Mouse (Mus musculus) lung, embryonic 15.5 days (tissue): ENCODE measurements around the gene Nhlrc4. TPM values are rescaled to one million over a fixed set of nuclear protein-coding genes. Genes with fewer than 3 reads are reported as not detected.

ENCODE experiments used
- ATAC-seq: fragments of 200-750 bp; cut with Nextera tagmentation; 2 replicates; pipeline ENCODE4 v1.8.0; 2017; ENCODE audit warnings: moderate number of reproducible peaks, borderline replicate concordance; ENCODE audit not compliant: low FRiP score, low TSS enrichment; ENCODE audit errors: extremely low read depth
- H3K27ac ChIP-seq: fragments of 300-500 bp; sonication (generic); 2 replicates; pipeline ENCODE4 v1.5.1; 2015; ENCODE audit warnings: moderate library complexity, mild to moderate bottlenecking, inconsistent platforms
- H3K27me3 ChIP-seq: fragments of 300-500 bp; sonication (generic); 2 replicates; pipeline ENCODE4 v1.6.1; 2015; ENCODE audit warnings: inconsistent platforms
- H3K36me3 ChIP-seq: fragments of 300-500 bp; sonication (generic); 2 replicates; pipeline ENCODE4 v1.6.1; 2015; ENCODE audit warnings: inconsistent platforms
- H3K4me1 ChIP-seq: fragments of 300-500 bp; sonication (generic); 2 replicates; pipeline ENCODE4 v1.6.1; 2015; ENCODE audit warnings: inconsistent platforms
- H3K4me2 ChIP-seq: fragments of 300-500 bp; sonication (generic); 2 replicates; pipeline ENCODE4 v1.6.1; 2015; ENCODE audit warnings: inconsistent platforms, mild to moderate bottlenecking, moderate library complexity
- H3K4me3 ChIP-seq: fragments of 300-500 bp; sonication (generic); 2 replicates; pipeline ENCODE4 v1.5.1; 2015; ENCODE audit warnings: mild to moderate bottlenecking, inconsistent platforms
- H3K9ac ChIP-seq: fragments of 300-500 bp; sonication (generic); 2 replicates; pipeline ENCODE4 v1.6.1; 2015; ENCODE audit warnings: inconsistent platforms
- H3K9me3 ChIP-seq: fragments of 300-500 bp; sonication (generic); 2 replicates; pipeline ENCODE4 v1.6.1; 2016; ENCODE audit warnings: inconsistent platforms
- WGBS: fragments of 180-500 bp; shearing (Covaris S2); methylation state at CpG from one replicate; pipeline ENCODE4 v1.1.7; 2015; 5-methylcytosine and 5-hydroxymethylcytosine counted together
- polyA plus RNA-seq: library from polyadenylated mRNA; unstranded; fragments of >200 nt; fragmentation: Nextera tagmentation; extraction: Ambion mirVana; gene quantifications from 2 replicates; pipeline ENCODE4 v1.2.1, GENCODE M21; 2015

Gene Nhlrc4
- polyA plus RNA-seq, 1 experiment from 2014 or later, result 0.51 TPM

DNA sequence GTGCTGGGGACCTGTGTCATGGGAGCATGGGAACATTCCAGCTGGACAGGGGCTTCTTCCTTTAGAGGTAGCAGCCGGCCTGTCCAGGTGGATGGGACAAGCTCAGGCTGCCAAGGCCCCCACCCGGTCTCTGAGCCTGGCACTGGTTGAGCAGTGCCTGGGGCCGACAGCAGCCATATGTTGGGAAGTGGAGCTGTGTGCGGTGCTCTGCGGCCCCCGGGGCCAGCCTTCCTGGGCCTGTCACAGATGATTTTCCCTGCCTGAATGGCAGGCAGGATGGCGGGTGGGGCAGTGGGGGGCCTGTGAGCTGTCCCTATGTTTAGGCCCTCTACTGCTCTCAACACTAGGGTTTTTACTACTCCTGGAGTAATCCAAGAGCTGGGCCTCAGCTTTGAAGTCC is 11.4 kb upstream of the Nhlrc4 start:
- Histone ChIP-seq H3K9me3 (no peaks in the 10 kb centered on the region), H3K27ac (no peak overlapping the region), H3K4me3 (no peak overlapping the region), H3K4me2 (no peak overlapping the region), H3K36me3 (peaks cover 6% of the 10 kb centered on the region; the same call in 1 of the 2 replicates), H3K4me1 (peaks cover 12% of the 10 kb centered on the region), H3K27me3 (peaks cover 30% of the 10 kb centered on the region), H3K9ac (no peak overlapping the region)
- 70% methylated on average over 7 of the region's 7 CpGs for whole genome bisulfite sequencing
- ATAC-seq, result no peak

DNA sequence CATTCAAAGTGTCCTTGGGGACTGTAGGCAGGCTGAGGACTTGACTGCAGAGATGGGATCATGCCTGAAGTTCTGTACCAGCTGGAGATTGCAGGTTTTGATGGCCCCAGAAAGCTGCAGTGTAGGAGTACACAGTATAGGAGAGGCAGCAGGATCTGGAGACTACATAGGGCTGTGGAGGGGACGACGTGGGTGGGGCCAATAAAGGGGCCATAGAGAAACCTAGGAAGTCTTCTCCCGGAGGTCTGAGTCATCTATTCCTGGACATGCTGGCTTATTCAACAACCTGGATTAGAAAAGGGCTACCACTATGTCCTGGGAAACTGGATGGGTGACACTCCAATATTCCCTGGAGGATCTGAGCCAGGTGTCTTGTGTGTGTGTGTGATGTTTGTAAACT is 11.0 kb upstream of the Nhlrc4 start:
- H3K36me3 ChIP-seq, result peaks cover 6% of the 10 kb centered on the region; the same call in 1 of the 2 replicates
- no peak overlapping the region for H3K4me2 ChIP-seq
- H3K27me3 ChIP-seq, result peaks cover 34% of the 10 kb centered on the region
- no peak for ATAC-seq
- no peak overlapping the region for H3K9ac ChIP-seq
- peaks cover 14% of the 10 kb centered on the region for H3K4me1 ChIP-seq
- H3K9me3 ChIP-seq, result no peaks in the 10 kb centered on the region
- WGBS, result 57% methylated on average over 3 of the region's 3 CpGs
- no peak overlapping the region for H3K27ac ChIP-seq
- H3K4me3 ChIP-seq, result no peak overlapping the region

- peaks cover 6% of the 10 kb centered on the region; the same call in 1 of the 2 replicates for H3K36me3 ChIP-seq
- no peak overlapping the region for H3K27ac ChIP-seq
- H3K4me2 ChIP-seq, result no peak overlapping the region
- peaks cover 14% of the 10 kb centered on the region for H3K4me1 ChIP-seq
- peaks cover 45% of the 10 kb centered on the region for H3K27me3 ChIP-seq
- WGBS, result 78% methylated on average over 2 of the region's 2 CpGs
- no peak for ATAC-seq
- no peak overlapping the region for H3K9ac ChIP-seq
- no peak overlapping the region for H3K4me3 ChIP-seq
- H3K9me3 ChIP-seq, result no peaks in the 10 kb centered on the region
Observed at GRCm38 (mm10) chr17:25954671-25955070, 9.9 kb upstream of the Nhlrc4 start.

DNA sequence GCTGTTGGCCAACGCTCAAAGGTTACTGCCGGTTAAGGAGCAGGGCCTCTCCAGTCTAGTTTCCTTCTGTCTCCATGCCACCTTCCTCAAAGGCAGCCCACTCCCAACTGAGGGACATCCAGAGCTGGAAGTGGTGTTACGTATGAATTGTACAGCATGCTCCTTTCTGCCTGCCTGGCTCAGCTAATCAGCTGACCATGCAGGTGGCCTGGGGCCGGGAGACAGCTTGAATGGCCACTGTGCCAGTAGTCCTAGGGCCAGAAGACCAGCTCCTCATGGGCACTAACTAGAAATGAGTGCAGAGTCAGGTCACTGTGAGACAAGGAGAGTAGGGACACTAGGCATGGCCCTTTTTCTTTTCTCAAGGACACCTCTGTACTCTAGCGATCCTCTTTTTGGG is 8.4 kb upstream of the Nhlrc4 start:
- Histone ChIP-seq H3K4me3 (no peak overlapping the region), H3K4me2 (no peak overlapping the region), H3K4me1 (peaks cover 14% of the 10 kb centered on the region), H3K27me3 (peaks cover 47% of the 10 kb centered on the region), H3K27ac (no peak overlapping the region), H3K36me3 (no peaks in the 10 kb centered on the region), H3K9ac (no peak overlapping the region), H3K9me3 (no peaks in the 10 kb centered on the region)
- no peak for ATAC-seq
- 78% methylated on average over 5 of the region's 5 CpGs for WGBS

- peak within 1 kb of the TSS; percentile 42 for H3K4me3 ChIP-seq
- H3K4me1 ChIP-seq, result peaks cover 14% of the 10 kb centered on the region
- ATAC-seq, result 0 out of 2 replicates have a peak, but pooled peaks have one; percentile 27
- H3K4me2 ChIP-seq, result peak within 1 kb of the TSS; percentile 76
- no peak within 1 kb of the TSS for H3K27ac ChIP-seq
- H3K9ac ChIP-seq, result peak within 1 kb of the TSS; percentile 11
- 1% methylated on average over 58 of the region's 58 CpGs for WGBS
- peaks cover 47% of the 10 kb centered on the region for H3K27me3 ChIP-seq
- no peaks in the 10 kb centered on the region for H3K36me3 ChIP-seq
- H3K9me3 ChIP-seq, result no peaks in the 10 kb centered on the region
Observed at GRCm38 (mm10) chr17:25951803-25952623, 7.3 kb upstream of the Nhlrc4 start, which contains the start of gene A930017K11Rik. A930017K11Rik (minus strand) TSS chr17:25952565.

GRCm38 (mm10) chr17:25951225-25951802 is 6.6 kb upstream of the Nhlrc4 start:
- WGBS, result under 1% methylated on average over 33 of the region's 33 CpGs

GRCm38 (mm10) chr17:25950706-25951105 is 5.9 kb upstream of the Nhlrc4 start:
- ATAC-seq, result no peak
- Histone ChIP-seq H3K27ac (no peak overlapping the region), H3K4me1 (peaks cover 14% of the 10 kb centered on the region), H3K4me3 (no peak overlapping the region), H3K36me3 (no peaks in the 10 kb centered on the region), H3K27me3 (peaks cover 47% of the 10 kb centered on the region), H3K9ac (no peak overlapping the region), H3K9me3 (no peaks in the 10 kb centered on the region), H3K4me2 (no peak overlapping the region)
- WGBS, result 0% methylated on average over 1 of the region's 3 CpGs

More at GRCm38 (mm10) chr17:25951225-25951802, 6.6 kb upstream of the Nhlrc4 start:
- Histone ChIP-seq H3K4me2 (peak overlapping the region; percentile 76), H3K4me3 (peak overlapping the region; percentile 42), H3K4me1 (peaks cover 14% of the 10 kb centered on the region), H3K9me3 (no peaks in the 10 kb centered on the region), H3K9ac (no peak overlapping the region; the same call in 1 of the 2 replicates), H3K36me3 (no peaks in the 10 kb centered on the region), H3K27ac (no peak overlapping the region), H3K27me3 (peaks cover 47% of the 10 kb centered on the region)
- ATAC-seq, result no peak

- ATAC-seq, result no peak
- Histone ChIP-seq H3K4me3 (no peak overlapping the region), H3K27ac (no peak overlapping the region), H3K4me1 (peaks cover 14% of the 10 kb centered on the region), H3K36me3 (no peaks in the 10 kb centered on the region), H3K4me2 (no peak overlapping the region), H3K9me3 (no peaks in the 10 kb centered on the region), H3K27me3 (peaks cover 47% of the 10 kb centered on the region), H3K9ac (no peak overlapping the region)
- WGBS, result 60% methylated on average over 5 of the region's 5 CpGs
Observed at GRCm38 (mm10) chr17:25949981-25950380, 5.2 kb upstream of the Nhlrc4 start.

DNA sequence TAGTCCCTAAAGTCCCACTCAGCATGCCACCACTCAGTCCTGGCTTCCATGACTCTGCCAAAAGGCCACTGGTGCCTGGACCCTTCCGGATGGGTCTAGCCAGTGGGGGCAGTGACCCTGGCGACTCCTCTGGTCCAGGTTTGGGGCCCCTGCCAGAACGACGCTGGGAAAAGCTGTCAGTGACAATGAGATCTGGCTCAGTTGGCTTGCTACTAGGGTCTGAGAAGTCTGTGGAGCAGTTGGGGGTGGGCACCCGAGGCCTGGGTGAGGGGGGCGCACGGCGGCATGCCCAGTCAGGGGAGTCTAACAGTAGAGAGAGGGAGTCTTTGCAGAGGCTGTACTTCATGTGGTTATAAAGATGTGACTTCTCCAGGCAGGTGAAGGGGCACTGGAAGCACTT is 3.3 kb upstream of the Nhlrc4 start:
- peaks cover 14% of the 10 kb centered on the region for H3K4me1 ChIP-seq
- no peaks in the 10 kb centered on the region for H3K36me3 ChIP-seq
- H3K27ac ChIP-seq, result no peak overlapping the region
- no peak overlapping the region for H3K4me2 ChIP-seq
- ATAC-seq, result no peak
- no peak overlapping the region for H3K9ac ChIP-seq
- WGBS, result 71% methylated on average over 8 of the region's 8 CpGs
- H3K4me3 ChIP-seq, result no peak overlapping the region
- H3K9me3 ChIP-seq, result no peaks in the 10 kb centered on the region
- peaks cover 36% of the 10 kb centered on the region for H3K27me3 ChIP-seq

- no peaks in the 10 kb centered on the region for H3K9me3 ChIP-seq
- 82% methylated on average over 4 of the region's 4 CpGs for WGBS
- no peak overlapping the region for H3K27ac ChIP-seq
- H3K27me3 ChIP-seq, result peaks cover 31% of the 10 kb centered on the region
- H3K36me3 ChIP-seq, result no peaks in the 10 kb centered on the region
- peaks cover 14% of the 10 kb centered on the region for H3K4me1 ChIP-seq
- no peak overlapping the region for H3K4me3 ChIP-seq
- H3K9ac ChIP-seq, result no peak overlapping the region
- no peak for ATAC-seq
- H3K4me2 ChIP-seq, result no peak overlapping the region
Observed at GRCm38 (mm10) chr17:25947576-25947975, 2.8 kb upstream of the Nhlrc4 start.

DNA sequence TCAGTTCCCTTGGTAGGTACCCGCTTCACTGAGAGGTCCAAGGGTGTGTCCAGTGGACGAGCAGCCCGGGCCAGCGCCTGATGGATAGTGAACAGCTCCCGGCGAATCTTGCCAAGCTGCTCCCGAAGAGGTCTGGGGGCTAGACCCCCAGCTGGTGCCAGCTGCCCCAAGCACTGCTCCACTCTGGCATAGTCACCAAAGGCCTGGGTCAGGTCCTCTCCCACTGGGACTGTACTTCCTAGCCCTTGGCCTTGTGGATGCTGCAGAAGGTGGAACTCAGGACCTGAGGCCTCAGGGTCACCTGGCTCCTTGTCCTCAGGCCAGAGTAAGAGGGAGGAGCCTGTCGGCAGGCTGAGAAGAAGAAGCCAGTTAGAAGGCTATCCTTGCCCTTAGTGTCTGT is 2.1 kb upstream of the Nhlrc4 start:
- H3K4me3 ChIP-seq, result no peak overlapping the region
- H3K4me1 ChIP-seq, result peaks cover 12% of the 10 kb centered on the region
- 79% methylated on average over 8 of the region's 8 CpGs for WGBS
- no peak overlapping the region for H3K27ac ChIP-seq
- H3K9ac ChIP-seq, result no peak overlapping the region
- peaks cover 24% of the 10 kb centered on the region for H3K27me3 ChIP-seq
- H3K9me3 ChIP-seq, result no peaks in the 10 kb centered on the region
- H3K36me3 ChIP-seq, result no peaks in the 10 kb centered on the region
- no peak overlapping the region for H3K4me2 ChIP-seq
- ATAC-seq, result no peak

- H3K4me1 ChIP-seq, result peaks cover 7% of the 10 kb centered on the region
- H3K9ac ChIP-seq, result no peak overlapping the region
- H3K9me3 ChIP-seq, result no peaks in the 10 kb centered on the region
- H3K27ac ChIP-seq, result no peak overlapping the region
- no peak overlapping the region for H3K4me2 ChIP-seq
- no peaks in the 10 kb centered on the region for H3K36me3 ChIP-seq
- no peak overlapping the region for H3K4me3 ChIP-seq
- H3K27me3 ChIP-seq, result peaks cover 19% of the 10 kb centered on the region
- 65% methylated on average over 7 of the region's 7 CpGs for WGBS
- ATAC-seq, result no peak
Observed at GRCm38 (mm10) chr17:25946349-25946748, 1.6 kb upstream of the Nhlrc4 start.
